Mouse (Mus musculus): ENCODE measurements around the gene Rps6kb2. TPM values are rescaled to one million over a fixed set of nuclear protein-coding genes. Genes with fewer than 3 reads are reported as not detected.

Gene Rps6kb2
- polyA plus RNA-seq, 1 experiment, result 11.1 TPM

DNA sequence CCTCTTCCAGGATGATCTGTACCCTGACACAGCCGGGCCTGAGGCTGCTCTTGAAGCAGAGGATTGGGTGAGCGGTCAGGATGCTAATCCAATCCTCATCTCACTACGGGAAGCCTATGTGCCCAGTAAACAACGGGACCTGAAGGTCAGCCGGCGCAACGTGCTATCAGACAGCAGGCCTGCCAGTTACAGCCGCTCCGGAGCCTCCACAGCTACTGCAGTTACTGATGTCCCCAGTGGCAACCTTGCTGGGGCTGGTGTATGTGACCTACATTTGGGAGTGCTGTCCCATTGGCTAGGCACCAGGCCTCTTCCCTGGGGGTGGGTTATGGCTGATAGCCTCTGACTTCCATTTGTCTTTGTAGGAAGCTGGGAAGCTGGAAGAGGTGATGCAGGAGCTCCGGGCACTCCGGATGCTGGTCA is 9.9 kb downstream of the Rps6kb2 start, which contains the start of gene Ptprcap:
Gene Ptprcap (plus strand): TSS at position 373 of the 423 bp plus-strand sequence.
- TF ChIP-seq POLR2A (IDR thresholded peaks at IDR 0.05; ENCODE audit: control insufficient read depth, low read depth, low read length) (no peak), CTCF (IDR thresholded peaks at IDR 0.05; ENCODE audit: control insufficient read depth, insufficient read depth, insufficient replicate concordance, low read depth, low read length) (no peak)
- H3K36me3 ChIP-seq (ENCODE audit: control insufficient read depth, insufficient read depth, low read length), result no peaks in the 10 kb centered on the region
- H3K4me3 ChIP-seq (ENCODE audit: control insufficient read depth, low read depth, low read length), result no peak within 1 kb of the TSS
- H3K4me1 ChIP-seq (ENCODE audit: control insufficient read depth, insufficient read depth, low read length), result peaks cover 6% of the 10 kb centered on the region
- no peaks in the 10 kb centered on the region for H3K27me3 ChIP-seq (ENCODE audit: control insufficient read depth, insufficient read depth, low read length)
- no peak within 1 kb of the TSS for H3K27ac ChIP-seq (ENCODE audit: control insufficient read depth, insufficient read depth, low read depth, low read length)

DNA sequence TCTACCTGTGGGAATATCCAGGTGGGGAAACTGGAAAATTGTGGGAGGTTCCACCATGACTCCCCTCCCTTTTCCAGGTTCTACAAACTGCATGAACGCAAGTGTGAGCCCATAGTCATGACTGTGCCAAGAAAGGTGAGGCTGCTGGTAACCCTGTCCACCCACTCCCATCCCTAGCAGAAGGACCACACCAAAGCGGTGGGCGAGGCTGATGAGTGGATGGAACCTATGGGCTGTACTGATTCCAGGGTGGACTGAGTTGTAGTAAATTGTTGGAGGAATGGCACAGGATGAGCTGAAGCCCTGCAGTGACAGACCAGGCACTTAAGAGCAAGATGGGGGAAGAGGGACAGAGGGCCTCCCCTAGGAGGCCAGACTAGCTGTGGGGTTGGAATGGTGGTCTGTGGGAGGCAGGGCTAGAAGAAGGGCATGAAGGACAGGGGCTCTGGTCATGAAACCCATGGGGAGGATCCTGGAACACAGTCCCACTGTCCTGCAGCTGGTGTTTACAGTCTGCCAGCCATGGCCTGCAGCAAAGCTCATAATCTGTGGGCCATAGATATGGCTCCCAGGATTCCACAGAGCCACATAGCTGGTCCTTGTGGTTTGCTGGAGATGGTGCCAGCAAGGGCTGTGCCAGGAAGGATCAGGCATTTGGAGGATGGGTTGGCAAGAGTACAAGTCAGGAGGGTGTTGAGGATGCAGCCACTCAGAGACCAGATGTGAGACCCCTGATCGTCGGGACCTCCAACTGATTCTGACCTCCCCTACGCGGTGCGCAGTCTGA is 10.5 kb downstream of the Rps6kb2 start:
- Histone ChIP-seq H3K4me3 (ENCODE audit: control insufficient read depth, low read depth, low read length) (no peak overlapping the region), H3K27ac (ENCODE audit: control insufficient read depth, insufficient read depth, low read depth, low read length) (no peak overlapping the region), H3K36me3 (ENCODE audit: control insufficient read depth, insufficient read depth, low read length) (no peaks in the 10 kb centered on the region), H3K4me1 (ENCODE audit: control insufficient read depth, insufficient read depth, low read length) (peaks cover 10% of the 10 kb centered on the region), H3K27me3 (ENCODE audit: control insufficient read depth, insufficient read depth, low read length) (no peaks in the 10 kb centered on the region)
- TF ChIP-seq CTCF (IDR thresholded peaks at IDR 0.05; ENCODE audit: control insufficient read depth, insufficient read depth, insufficient replicate concordance, low read depth, low read length) (no peak), POLR2A (IDR thresholded peaks at IDR 0.05; ENCODE audit: control insufficient read depth, low read depth, low read length) (no peak)

DNA sequence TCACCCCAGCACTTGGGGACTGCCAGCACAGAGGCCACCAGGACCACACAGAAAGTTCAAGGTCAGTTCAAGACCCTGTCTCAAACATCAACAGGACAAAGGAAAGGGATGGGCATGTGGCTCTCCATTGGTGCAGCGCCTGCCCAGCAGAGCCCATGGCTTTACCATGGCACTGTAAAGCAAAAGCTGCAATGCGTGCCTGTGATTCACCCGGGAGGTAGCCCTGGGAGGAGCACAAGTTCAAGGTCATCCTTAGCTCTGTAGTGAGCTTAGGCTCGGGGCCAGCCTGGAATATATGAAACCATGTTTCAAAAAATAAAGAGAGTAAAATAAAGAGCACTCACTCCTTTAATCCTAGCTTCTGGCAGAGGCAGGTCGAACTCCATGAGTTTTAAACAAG is 11.3 kb downstream of the Rps6kb2 start:
- peaks cover 17% of the 10 kb centered on the region for H3K4me1 ChIP-seq (ENCODE audit: control insufficient read depth, insufficient read depth, low read length)

DNA sequence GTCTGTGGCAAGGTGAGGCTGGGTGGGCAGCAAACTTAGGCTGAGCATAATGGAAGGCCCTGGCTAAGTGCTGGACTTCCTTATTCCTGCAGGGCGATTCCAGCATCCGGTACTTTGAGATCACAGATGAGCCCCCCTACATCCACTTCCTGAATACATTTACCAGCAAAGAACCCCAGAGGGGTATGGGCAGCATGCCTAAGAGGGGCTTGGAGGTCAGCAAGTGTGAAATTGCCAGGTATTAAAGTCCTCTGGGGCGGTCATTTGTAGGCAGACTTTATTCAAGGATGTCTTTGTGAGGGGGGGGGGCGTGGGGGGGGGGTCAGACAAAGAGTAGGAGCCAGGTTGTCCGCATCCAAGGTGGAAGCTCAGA is 11.7 kb downstream of the Rps6kb2 start:
- Histone ChIP-seq H3K36me3 (ENCODE audit: control insufficient read depth, insufficient read depth, low read length) (no peaks in the 10 kb centered on the region), H3K4me3 (ENCODE audit: control insufficient read depth, low read depth, low read length) (no peak overlapping the region), H3K27me3 (ENCODE audit: control insufficient read depth, insufficient read depth, low read length) (no peaks in the 10 kb centered on the region), H3K4me1 (ENCODE audit: control insufficient read depth, insufficient read depth, low read length) (peaks cover 17% of the 10 kb centered on the region), H3K27ac (ENCODE audit: control insufficient read depth, insufficient read depth, low read depth, low read length) (no peak overlapping the region)
- no peak for TF ChIP-seq CTCF (IDR thresholded peaks at IDR 0.05; ENCODE audit: control insufficient read depth, insufficient read depth, insufficient replicate concordance, low read depth, low read length)
- no peak for TF ChIP-seq POLR2A (IDR thresholded peaks at IDR 0.05; ENCODE audit: control insufficient read depth, low read depth, low read length)

More for the DNA sequence above, 11.3 kb downstream of the Rps6kb2 start:
- H3K27ac ChIP-seq (ENCODE audit: control insufficient read depth, insufficient read depth, low read depth, low read length), result no peak overlapping the region
- H3K36me3 ChIP-seq (ENCODE audit: control insufficient read depth, insufficient read depth, low read length), result no peaks in the 10 kb centered on the region
- no peak overlapping the region for H3K4me3 ChIP-seq (ENCODE audit: control insufficient read depth, low read depth, low read length)
- TF ChIP-seq POLR2A (IDR thresholded peaks at IDR 0.05; ENCODE audit: control insufficient read depth, low read depth, low read length) (no peak), CTCF (IDR thresholded peaks at IDR 0.05; ENCODE audit: control insufficient read depth, insufficient read depth, insufficient replicate concordance, low read depth, low read length) (no peak)
- H3K27me3 ChIP-seq (ENCODE audit: control insufficient read depth, insufficient read depth, low read length), result no peaks in the 10 kb centered on the region

DNA sequence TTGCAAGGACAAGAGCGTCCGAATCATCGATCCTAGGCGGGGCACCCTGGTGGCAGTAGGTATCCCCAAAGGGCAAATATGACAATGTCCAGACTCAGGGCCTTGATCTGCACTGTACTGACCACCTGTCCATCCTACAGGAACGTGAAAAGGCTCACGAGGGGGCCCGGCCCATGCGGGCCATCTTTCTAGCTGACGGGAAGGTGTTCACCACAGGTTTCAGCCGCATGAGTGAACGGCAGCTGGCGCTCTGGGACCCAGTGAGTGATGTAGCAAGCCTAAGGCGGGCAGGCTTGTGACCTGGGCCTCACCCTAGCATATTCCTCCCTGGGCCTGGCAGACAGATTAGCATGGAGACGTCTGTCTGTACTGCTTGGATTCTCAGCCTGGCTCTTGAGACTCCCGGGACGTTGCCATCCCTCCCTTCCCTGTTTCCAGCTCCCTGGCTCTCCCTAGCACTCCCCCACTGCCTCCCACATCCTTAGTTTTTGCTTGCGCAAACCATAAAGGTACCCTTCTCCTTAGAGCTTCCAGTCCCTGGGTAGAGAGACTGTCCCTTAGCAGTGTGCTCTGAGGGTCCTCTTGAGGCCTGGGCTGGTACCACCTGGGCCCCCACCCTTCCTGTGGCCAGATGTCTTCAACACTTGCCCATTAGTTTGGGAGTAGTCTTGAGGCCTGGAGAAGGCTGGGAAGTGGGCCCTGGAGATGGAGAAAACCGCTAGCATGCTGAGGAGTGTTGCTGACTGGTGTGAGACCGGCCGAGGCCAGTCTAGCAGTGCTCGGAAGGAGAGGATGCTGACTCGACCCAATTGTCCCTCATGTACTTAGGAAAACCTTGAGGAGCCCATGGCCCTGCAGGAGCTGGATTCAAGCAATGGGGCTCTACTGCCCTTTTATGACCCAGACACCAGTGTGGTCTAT is 12.3 kb downstream of the Rps6kb2 start:
- Histone ChIP-seq H3K4me3 (ENCODE audit: control insufficient read depth, low read depth, low read length) (no peak overlapping the region), H3K36me3 (ENCODE audit: control insufficient read depth, insufficient read depth, low read length) (no peaks in the 10 kb centered on the region)

DNA sequence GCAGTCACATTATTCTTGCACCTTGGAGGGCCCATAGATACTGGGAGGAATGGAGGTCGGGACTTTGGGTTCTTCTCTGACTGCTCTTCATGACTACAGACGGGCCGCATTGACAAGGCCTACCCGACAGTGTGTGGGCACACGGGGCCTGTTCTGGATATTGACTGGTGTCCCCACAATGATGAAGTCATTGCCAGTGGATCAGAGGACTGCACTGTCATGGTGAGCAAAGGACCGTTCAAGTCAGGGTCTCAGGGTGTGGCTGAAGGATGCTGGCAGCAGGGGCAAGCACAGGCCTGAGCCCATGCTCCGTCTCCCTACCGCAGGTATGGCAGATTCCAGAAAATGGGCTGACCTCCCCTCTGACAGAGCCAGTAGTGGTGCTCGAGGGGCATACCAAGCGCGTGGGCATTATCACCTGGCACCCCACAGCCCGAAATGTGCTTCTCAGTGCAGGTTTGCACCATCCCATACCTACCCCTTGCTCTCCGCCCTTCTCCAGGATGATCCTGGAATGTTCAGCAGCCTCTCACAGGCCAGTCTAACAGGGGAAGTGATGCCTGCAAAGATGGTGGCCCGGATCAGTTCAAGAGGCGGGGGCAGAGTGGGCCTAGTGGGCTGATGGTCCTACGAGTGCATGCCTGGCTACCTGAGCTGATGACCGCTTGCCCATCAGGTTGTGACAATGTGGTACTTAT is 13.2 kb downstream of the Rps6kb2 start:
- TF ChIP-seq POLR2A (IDR thresholded peaks at IDR 0.05; ENCODE audit: control insufficient read depth, low read depth, low read length), result no peak
- TF ChIP-seq CTCF (IDR thresholded peaks at IDR 0.05; ENCODE audit: control insufficient read depth, insufficient read depth, insufficient replicate concordance, low read depth, low read length), result no peak
- H3K4me1 ChIP-seq (ENCODE audit: control insufficient read depth, insufficient read depth, low read length), result peaks cover 17% of the 10 kb centered on the region
- H3K4me3 ChIP-seq (ENCODE audit: control insufficient read depth, low read depth, low read length), result no peak overlapping the region
- no peaks in the 10 kb centered on the region for H3K36me3 ChIP-seq (ENCODE audit: control insufficient read depth, insufficient read depth, low read length)
- H3K27me3 ChIP-seq (ENCODE audit: control insufficient read depth, insufficient read depth, low read length), result no peaks in the 10 kb centered on the region
- peak overlapping the region; percentile 19; the same call in 1 of the 2 replicates for H3K27ac ChIP-seq (ENCODE audit: control insufficient read depth, insufficient read depth, low read depth, low read length)

More for the DNA sequence above, 12.3 kb downstream of the Rps6kb2 start:
- H3K4me1 ChIP-seq (ENCODE audit: control insufficient read depth, insufficient read depth, low read length), result peaks cover 17% of the 10 kb centered on the region
- TF ChIP-seq POLR2A (IDR thresholded peaks at IDR 0.05; ENCODE audit: control insufficient read depth, low read depth, low read length) (no peak), CTCF (IDR thresholded peaks at IDR 0.05; ENCODE audit: control insufficient read depth, insufficient read depth, insufficient replicate concordance, low read depth, low read length) (no peak)
- peak overlapping the region; percentile 19; the same call in 1 of the 2 replicates for H3K27ac ChIP-seq (ENCODE audit: control insufficient read depth, insufficient read depth, low read depth, low read length)
- no peaks in the 10 kb centered on the region for H3K27me3 ChIP-seq (ENCODE audit: control insufficient read depth, insufficient read depth, low read length)
